Mouse (Mus musculus) gastrocnemius, postnatal 25 days (tissue): Measurements from ENCODE around the gene Ntm. TPM values are rescaled to one million over a fixed set of nuclear protein-coding genes. Genes with fewer than 3 reads are reported as not detected.

Experiments
- DNase-seq: peaks from one replicate; pipeline ENCODE4 v3.0.0; 2022
- total RNA-seq, 2 experiments: library from RNA; stranded (reverse); gene quantifications; 1 replicate in 1 of 2; 2 replicates in 1 of 2; pipeline ENCODE4 v1.2.3; 2021

The Ntm gene
- total RNA-seq, 2 experiments from 2014 or later: 0.29 to 1.1 TPM

GRCm38 (mm10) chr9:29407954-29408353 is 555.0 kb downstream of the Ntm start:
- no peak for DNase-seq

GRCm38 (mm10) chr9:29406973-29407372 is 556.0 kb downstream of the Ntm start:
- DNase-seq: no peak

- DNase-seq: no peak
Observed at GRCm38 (mm10) chr9:29406046-29406445, 556.9 kb downstream of the Ntm start.

GRCm38 (mm10) chr9:29400151-29400550 is 562.8 kb downstream of the Ntm start:
- DNase-seq: no peak

GRCm38 (mm10) chr9:29396101-29396500 is 566.8 kb downstream of the Ntm start:
- DNase-seq: no peak

- DNase-seq: no peak
Observed at GRCm38 (mm10) chr9:29393136-29393535, 569.8 kb downstream of the Ntm start.

- DNase-seq: no peak
Observed at GRCm38 (mm10) chr9:29390796-29391517, 572.0 kb downstream of the Ntm start.

- DNase-seq: no peak
Observed at GRCm38 (mm10) chr9:29389224-29389623, 573.7 kb downstream of the Ntm start.

- no peak for DNase-seq
Observed at GRCm38 (mm10) chr9:29387136-29387535, 575.8 kb downstream of the Ntm start.

- DNase-seq: no peak
Observed at GRCm38 (mm10) chr9:29377172-29378002, 585.6 kb downstream of the Ntm start.

GRCm38 (mm10) chr9:29371341-29371740 is 591.6 kb downstream of the Ntm start:
- no peak for DNase-seq

GRCm38 (mm10) chr9:29369621-29370020 is 593.3 kb downstream of the Ntm start:
- no peak for DNase-seq

GRCm38 (mm10) chr9:29368291-29368690 is 594.6 kb downstream of the Ntm start:
- DNase-seq: no peak

- DNase-seq: no peak
Observed at GRCm38 (mm10) chr9:29357796-29358195, 605.1 kb downstream of the Ntm start.

GRCm38 (mm10) chr9:29342303-29342702 is 620.6 kb downstream of the Ntm start:
- DNase-seq: no peak

GRCm38 (mm10) chr9:29341292-29341691 is 621.6 kb downstream of the Ntm start:
- no peak for DNase-seq

- no peak for DNase-seq
Observed at GRCm38 (mm10) chr9:29335671-29336070, 627.3 kb downstream of the Ntm start.

- no peak for DNase-seq
Observed at GRCm38 (mm10) chr9:29332296-29333090, 630.4 kb downstream of the Ntm start.

- DNase-seq: no peak
Observed at GRCm38 (mm10) chr9:29330486-29330885, 632.5 kb downstream of the Ntm start.

- DNase-seq: no peak
Observed at GRCm38 (mm10) chr9:29326283-29326682, 636.7 kb downstream of the Ntm start.

- DNase-seq: no peak
Observed at GRCm38 (mm10) chr9:29325137-29325536, 637.8 kb downstream of the Ntm start.

- DNase-seq: no peak
Observed at GRCm38 (mm10) chr9:29319197-29319596, 643.7 kb downstream of the Ntm start.
